Mouse (Mus musculus) hindbrain, embryonic 11.5 days (tissue): ENCODE measurements at regions not wholly inside any gene's neighbourhood (a gene's known extent, or its start where the extent isn't known, plus 50 kb on each side); places are given as distances from the start of the nearest gene placed in this dataset.

ENCODE experiments used
- ATAC-seq: fragments of 200-750 bp; cut with Nextera tagmentation; 2 replicates; pipeline ENCODE4 v1.8.0; 2017; ENCODE audit warnings: mild to moderate bottlenecking, moderate TSS enrichment, moderate library complexity; ENCODE audit not compliant: low FRiP score
- DNase-seq: peaks from one replicate; pipeline ENCODE4 v3.0.0-alpha.2; 2015; ENCODE audit warnings: low spot score
- H3K27ac ChIP-seq: fragments of 300-500 bp; sonication (generic); 2 replicates; pipeline ENCODE4 v1.5.1; 2014; ENCODE audit warnings: mild to moderate bottlenecking, low read depth, low read length
- H3K27me3 ChIP-seq: fragments of 300-500 bp; sonication (generic); 2 replicates; pipeline ENCODE4 v1.6.1; 2014; ENCODE audit warnings: mild to moderate bottlenecking, low read length, moderate library complexity, mixed read lengths; ENCODE audit not compliant: control insufficient read depth, insufficient read depth
- H3K36me3 ChIP-seq: fragments of 300-500 bp; sonication (generic); 2 replicates; pipeline ENCODE4 v1.6.1; 2014; ENCODE audit warnings: mild to moderate bottlenecking, low read length, moderate library complexity, mixed read lengths; ENCODE audit not compliant: control insufficient read depth, insufficient read depth
- H3K4me1 ChIP-seq: fragments of 300-500 bp; sonication (generic); replicated peaks from 2 replicates; pipeline ENCODE4 v1.6.1; 2014; ENCODE audit warnings: low read length, mixed read lengths; ENCODE audit not compliant: control insufficient read depth, insufficient read depth
- H3K4me2 ChIP-seq: fragments of 300-500 bp; sonication (generic); replicated peaks from 2 replicates; pipeline ENCODE4 v1.6.1; 2014; ENCODE audit warnings: mild to moderate bottlenecking, low read depth, low read length
- H3K4me3 ChIP-seq: fragments of 300-500 bp; sonication (generic); 2 replicates; pipeline ENCODE4 v1.5.1; 2014; ENCODE audit warnings: low read depth, low read length
- H3K9ac ChIP-seq: fragments of 300-500 bp; sonication (generic); 2 replicates; pipeline ENCODE4 v1.6.1; 2014; ENCODE audit warnings: low read depth, low read length
- H3K9me3 ChIP-seq: fragments of 300-500 bp; sonication (generic); 2 replicates; pipeline ENCODE4 v1.6.1; 2016; ENCODE audit warnings: low read length; ENCODE audit not compliant: control insufficient read depth
- WGBS: fragments of 180-500 bp; shearing (Covaris S2); extraction: QIAGEN DNeasy Blood & Tissue Kit; methylation state at CpG from one replicate; pipeline ENCODE4 v1.1.7; 2014; 5-methylcytosine and 5-hydroxymethylcytosine counted together

GRCm38 (mm10) chr2:64706646-64707177 is 318.1 kb downstream of the Grb14 start:
- Histone ChIP-seq H3K9ac (no peak overlapping the region), H3K4me2 (no peak overlapping the region), H3K27ac (no peak overlapping the region), H3K9me3 (no peaks in the 10 kb centered on the region), H3K27me3 (no peaks in the 10 kb centered on the region), H3K4me1 (no peaks in the 10 kb centered on the region), H3K36me3 (no peaks in the 10 kb centered on the region), H3K4me3 (no peak overlapping the region)
- WGBS = 90% methylated on average over 1 of the region's 1 CpGs
- no peak for DNase-seq
- no peak for ATAC-seq

- H3K9me3 ChIP-seq = no peaks in the 10 kb centered on the region
- no peak for ATAC-seq
- WGBS = 77% methylated on average over 1 of the region's 1 CpGs
- no peak overlapping the region for H3K9ac ChIP-seq
- H3K27ac ChIP-seq = no peak overlapping the region
- H3K27me3 ChIP-seq = no peaks in the 10 kb centered on the region
- H3K4me2 ChIP-seq = no peak overlapping the region
- H3K4me1 ChIP-seq = no peaks in the 10 kb centered on the region
- DNase-seq = no peak
- no peak overlapping the region for H3K4me3 ChIP-seq
- H3K36me3 ChIP-seq = no peaks in the 10 kb centered on the region
Observed at GRCm38 (mm10) chr2:64695974-64696373, 328.8 kb downstream of the Grb14 start.

GRCm38 (mm10) chr2:64691444-64691843 is 333.3 kb downstream of the Grb14 start:
- no peak for ATAC-seq

GRCm38 (mm10) chr2:64690996-64691395 is 333.8 kb downstream of the Grb14 start:
- WGBS = 88% methylated on average over 3 of the region's 3 CpGs

More at GRCm38 (mm10) chr2:64691444-64691843, 333.3 kb downstream of the Grb14 start:
- no peaks in the 10 kb centered on the region for H3K36me3 ChIP-seq
- H3K4me1 ChIP-seq = no peaks in the 10 kb centered on the region
- DNase-seq = no peak
- no peak overlapping the region for H3K4me2 ChIP-seq
- H3K27me3 ChIP-seq = no peaks in the 10 kb centered on the region
- no peak overlapping the region for H3K27ac ChIP-seq
- no peak overlapping the region for H3K9ac ChIP-seq
- no peak overlapping the region for H3K4me3 ChIP-seq
- H3K9me3 ChIP-seq = no peaks in the 10 kb centered on the region
- 95% methylated on average over 1 of the region's 1 CpGs for WGBS

GRCm38 (mm10) chr2:64686781-64687180 is 338.0 kb downstream of the Grb14 start:
- Histone ChIP-seq H3K27ac (no peak overlapping the region), H3K9me3 (no peaks in the 10 kb centered on the region), H3K4me2 (no peak overlapping the region), H3K4me1 (no peaks in the 10 kb centered on the region), H3K9ac (no peak overlapping the region), H3K36me3 (no peaks in the 10 kb centered on the region), H3K27me3 (no peaks in the 10 kb centered on the region), H3K4me3 (no peak overlapping the region)
- 90% methylated on average over 8 of the region's 8 CpGs for WGBS
- ATAC-seq (no peak), DNase-seq (no peak)

More at GRCm38 (mm10) chr2:64690996-64691395, 333.8 kb downstream of the Grb14 start:
- Histone ChIP-seq H3K4me1 (no peaks in the 10 kb centered on the region), H3K9me3 (no peaks in the 10 kb centered on the region), H3K9ac (no peak overlapping the region), H3K27me3 (no peaks in the 10 kb centered on the region), H3K4me2 (no peak overlapping the region), H3K36me3 (no peaks in the 10 kb centered on the region), H3K4me3 (no peak overlapping the region), H3K27ac (no peak overlapping the region)
- no peak for ATAC-seq
- no peak for DNase-seq

DNA sequence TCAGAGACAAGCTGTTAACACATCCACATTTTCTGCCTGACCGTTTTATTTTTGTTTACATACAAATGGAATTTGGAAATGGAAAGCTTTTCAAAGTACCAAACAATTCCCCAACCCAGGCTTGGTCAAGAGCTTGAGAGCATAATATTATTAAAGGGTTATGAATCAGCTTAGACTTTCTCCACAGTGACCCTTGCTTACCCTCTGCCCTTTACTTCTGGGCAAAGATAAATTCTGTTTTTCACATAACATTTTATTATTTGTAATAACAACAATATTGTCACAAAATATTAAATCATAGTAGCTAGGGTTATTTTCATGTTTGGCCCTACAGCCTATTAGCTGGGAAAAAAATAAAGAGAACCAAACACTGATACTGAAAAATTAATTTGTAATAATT is 375.2 kb downstream of the Grb14 start:
- 91% methylated on average over 1 of the region's 1 CpGs for WGBS
- DNase-seq = no peak
- H3K4me1 ChIP-seq = no peaks in the 10 kb centered on the region

DNA sequence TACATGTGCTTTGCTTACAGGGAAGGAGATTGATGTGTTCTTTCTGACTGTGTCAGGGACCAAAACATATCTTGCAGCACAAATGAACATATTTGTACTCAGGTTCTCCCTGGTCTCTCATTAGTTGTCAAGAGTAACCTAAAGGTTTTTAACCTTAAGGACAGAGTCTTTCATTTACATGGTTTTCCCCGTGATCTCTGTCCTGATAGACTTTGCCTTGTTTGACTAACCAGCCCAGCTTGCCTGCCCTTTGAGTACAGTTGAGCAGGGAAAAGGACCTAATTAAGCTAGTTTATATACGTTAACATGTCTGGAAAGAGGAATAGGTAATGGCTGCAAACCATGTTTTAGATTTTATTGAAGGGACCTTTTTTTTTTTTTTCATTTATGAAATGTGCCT is 407.9 kb downstream of the Grb14 start:
- ATAC-seq = no peak
- no peak overlapping the region for H3K9ac ChIP-seq
- H3K4me1 ChIP-seq = no peaks in the 10 kb centered on the region
- DNase-seq = no peak
- no peak overlapping the region for H3K4me3 ChIP-seq
- no peaks in the 10 kb centered on the region for H3K9me3 ChIP-seq
- no peaks in the 10 kb centered on the region for H3K27me3 ChIP-seq
- H3K36me3 ChIP-seq = no peaks in the 10 kb centered on the region
- WGBS = 86% methylated on average over 2 of the region's 2 CpGs
- no peak overlapping the region for H3K27ac ChIP-seq
- H3K4me2 ChIP-seq = no peak overlapping the region

More for the DNA sequence above, 375.2 kb downstream of the Grb14 start:
- no peak overlapping the region for H3K27ac ChIP-seq
- no peak overlapping the region for H3K4me3 ChIP-seq
- H3K36me3 ChIP-seq = no peaks in the 10 kb centered on the region
- no peaks in the 10 kb centered on the region for H3K9me3 ChIP-seq
- no peak overlapping the region for H3K4me2 ChIP-seq
- no peak overlapping the region for H3K9ac ChIP-seq
- ATAC-seq = no peak
- H3K27me3 ChIP-seq = no peaks in the 10 kb centered on the region

DNA sequence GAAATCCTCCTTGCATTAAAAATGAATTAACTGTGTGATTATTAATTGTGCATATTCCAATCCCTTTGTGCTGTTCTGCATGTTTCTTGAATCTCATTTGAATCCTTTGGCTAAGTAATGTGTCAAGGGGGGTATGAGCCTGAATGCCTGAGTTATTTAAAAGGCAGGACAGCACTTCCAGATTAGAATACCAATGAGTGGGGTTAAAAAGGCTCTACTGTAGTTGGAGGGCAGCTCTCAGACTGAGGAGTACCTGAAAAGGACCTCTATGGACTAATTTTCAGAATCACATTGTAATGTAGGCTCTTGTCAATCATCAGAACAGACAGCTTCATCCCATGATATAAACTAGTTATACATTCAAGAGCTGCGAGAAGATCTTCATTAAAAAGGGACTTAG is 417.9 kb downstream of the Grb14 start:
- Histone ChIP-seq H3K4me3 (no peak overlapping the region), H3K27ac (no peak overlapping the region), H3K4me2 (no peak overlapping the region), H3K9me3 (no peaks in the 10 kb centered on the region), H3K27me3 (no peaks in the 10 kb centered on the region), H3K9ac (no peak overlapping the region), H3K36me3 (no peaks in the 10 kb centered on the region), H3K4me1 (no peaks in the 10 kb centered on the region)
- WGBS = 85% methylated on average over 1 of the region's 1 CpGs
- no peak for ATAC-seq
- DNase-seq = no peak

GRCm38 (mm10) chr2:64582258-64582657 is 442.5 kb downstream of the Grb14 start:
- Histone ChIP-seq H3K9ac (no peak overlapping the region), H3K4me3 (no peak overlapping the region), H3K36me3 (no peaks in the 10 kb centered on the region), H3K9me3 (no peaks in the 10 kb centered on the region), H3K4me1 (no peaks in the 10 kb centered on the region), H3K4me2 (no peak overlapping the region), H3K27me3 (no peaks in the 10 kb centered on the region), H3K27ac (no peak overlapping the region)
- ATAC-seq (no peak), DNase-seq (no peak)
- WGBS = 77% methylated on average over 3 of the region's 3 CpGs
